Mouse (Mus musculus): ENCODE measurements around the gene Wwc2. TPM values are rescaled to one million over a fixed set of nuclear protein-coding genes. Genes with fewer than 3 reads are reported as not detected.

The Wwc2 gene
- 1.2 TPM for total RNA-seq (2023)

GRCm38 (mm10) chr8:47990911-47991820 lies at the start of gene Wwc2:
Gene Wwc2, minus strand, starts transcription at chr8:47990924.

GRCm38 (mm10) chr8:47824182-47824581 lies 166.5 kb downstream of the Wwc2 start, which contains the start of gene Cldn22:
Gene Cldn22, plus strand, starts transcription at chr8:47824482.

GRCm38 (mm10) chr8:47821843-47822242 lies 168.9 kb downstream of the Wwc2 start, which contains the start of gene Cldn24:
Gene Cldn24, plus strand, starts transcription at chr8:47822143.

Other genes with a start within 250 kb of the Wwc2 start
- not detected for gene Cldn24, start 168.8 kb downstream of the Wwc2 start, total RNA-seq (2023)
- gene Cldn22, start 166.4 kb downstream of the Wwc2 start, total RNA-seq (2023): not detected
- 2.6 TPM for gene Dctd, start 108.2 kb upstream of the Wwc2 start, total RNA-seq (2023)